Mouse (Mus musculus) layer of hippocampus, adult 8-10 months (tissue): ENCODE data around the gene Ano6. TPM values are rescaled to one million over a fixed set of nuclear protein-coding genes. Genes with fewer than 3 reads are reported as not detected.

ENCODE experiments used
- DNase-seq, 2 experiments: peaks; one replicate each; pipeline ENCODE4 v3.0.0; 2022; ENCODE audit warnings: low spot score in 2 of 2
- total RNA-seq, 4 experiments: library from RNA; stranded (reverse); gene quantifications; 2 replicates each; pipeline ENCODE4 v1.2.4; 2022

The Ano6 gene
- total RNA-seq, 4 experiments from 2014 or later = 27.0 to 34.1 (median 29.7) TPM

GRCm38 (mm10) chr15:95885953-95886820, 95.5 kb downstream of the Ano6 start:
- DNase-seq = no peak

- peak in 1 of 2 experiments; percentile 44 for DNase-seq
These were observed 96.7 kb downstream of the Ano6 start for GRCm38 (mm10) chr15:95887365-95887764.

- no peak for DNase-seq
These were observed 97.9 kb downstream of the Ano6 start for GRCm38 (mm10) chr15:95888556-95888955.

GRCm38 (mm10) chr15:95890368-95890767, 99.7 kb downstream of the Ano6 start:
- no peak for DNase-seq

- DNase-seq = no peak
These were observed 101.5 kb downstream of the Ano6 start for GRCm38 (mm10) chr15:95892171-95892570.

- DNase-seq = no peak
These were observed 102.3 kb downstream of the Ano6 start for GRCm38 (mm10) chr15:95892929-95893328.

- no peak for DNase-seq
These were observed 105.1 kb downstream of the Ano6 start for GRCm38 (mm10) chr15:95895699-95896098.

- no peak for DNase-seq
These were observed 107.0 kb downstream of the Ano6 start for GRCm38 (mm10) chr15:95897653-95898052.

- no peak for DNase-seq
These were observed 107.8 kb downstream of the Ano6 start for GRCm38 (mm10) chr15:95898438-95898837.

- DNase-seq = no peak
These were observed 111.8 kb downstream of the Ano6 start for GRCm38 (mm10) chr15:95902396-95902795.

GRCm38 (mm10) chr15:95904247-95904646, 113.6 kb downstream of the Ano6 start:
- no peak for DNase-seq

- DNase-seq = no peak
These were observed 115.5 kb downstream of the Ano6 start for GRCm38 (mm10) chr15:95906017-95906749.

GRCm38 (mm10) chr15:95906891-95907290, 116.2 kb downstream of the Ano6 start:
- DNase-seq = no peak

- peak; percentile 48 to 65 for DNase-seq
These were observed 116.7 kb downstream of the Ano6 start for GRCm38 (mm10) chr15:95907337-95907736.

- no peak for DNase-seq
These were observed 117.3 kb downstream of the Ano6 start for GRCm38 (mm10) chr15:95907909-95908308.

- no peak for DNase-seq
These were observed 119.6 kb downstream of the Ano6 start for GRCm38 (mm10) chr15:95910099-95910780.

GRCm38 (mm10) chr15:95914963-95915362, 124.3 kb downstream of the Ano6 start:
- no peak for DNase-seq

- no peak for DNase-seq
These were observed 124.8 kb downstream of the Ano6 start for GRCm38 (mm10) chr15:95915477-95915876.

- no peak for DNase-seq
These were observed 126.7 kb downstream of the Ano6 start for GRCm38 (mm10) chr15:95917330-95917729.

GRCm38 (mm10) chr15:95920047-95920446, 129.4 kb downstream of the Ano6 start:
- DNase-seq = peak in 1 of 2 experiments; percentile 17

GRCm38 (mm10) chr15:95921072-95921471, 130.4 kb downstream of the Ano6 start:
- DNase-seq = no peak

GRCm38 (mm10) chr15:95921639-95922038, 131.0 kb downstream of the Ano6 start:
- no peak for DNase-seq
